Mouse (Mus musculus) embryonic facial prominence, embryonic 15.5 days (tissue): ENCODE measurements around the gene Tdpoz3. TPM values are rescaled to one million over a fixed set of nuclear protein-coding genes. Genes with fewer than 3 reads are reported as not detected.
"Not testable (repeated sequence)": the region's sequence is repeated elsewhere in the genome, so short reads cannot be mapped to it uniquely, and the experiment has no call there.

Experiments
- ATAC-seq: fragments of 200-750 bp; cut with Nextera tagmentation; 2 replicates; pipeline ENCODE4 v1.8.0; 2017; ENCODE audit warnings: low read depth, moderate TSS enrichment; ENCODE audit not compliant: insufficient number of reproducible peaks, low FRiP score, low TSS enrichment
- H3K27ac ChIP-seq: fragments of 300-500 bp; sonication (generic); replicated peaks from 2 replicates; pipeline ENCODE4 v1.5.1; 2015; ENCODE audit warnings: mild to moderate bottlenecking, inconsistent platforms
- H3K27me3 ChIP-seq: fragments of 300-500 bp; sonication (generic); 2 replicates; pipeline ENCODE4 v1.6.1; 2015; ENCODE audit warnings: inconsistent platforms
- H3K36me3 ChIP-seq: fragments of 300-500 bp; sonication (generic); 2 replicates; pipeline ENCODE4 v1.6.1; 2015; ENCODE audit warnings: mild to moderate bottlenecking, inconsistent platforms
- H3K4me1 ChIP-seq: fragments of 300-500 bp; sonication (generic); 2 replicates; pipeline ENCODE4 v1.6.1; 2015; ENCODE audit warnings: inconsistent platforms
- H3K4me2 ChIP-seq: fragments of 300-500 bp; sonication (generic); replicated peaks from 2 replicates; pipeline ENCODE4 v1.6.1; 2015; ENCODE audit warnings: mild to moderate bottlenecking, inconsistent platforms
- H3K4me3 ChIP-seq: fragments of 300-500 bp; sonication (generic); replicated peaks from 2 replicates; pipeline ENCODE4 v1.5.1; 2015; ENCODE audit warnings: mild to moderate bottlenecking, inconsistent platforms
- H3K9ac ChIP-seq: fragments of 300-500 bp; sonication (generic); 2 replicates; pipeline ENCODE4 v1.6.1; 2015; ENCODE audit warnings: inconsistent platforms
- H3K9me3 ChIP-seq: fragments of 300-500 bp; sonication (generic); replicated peaks from 2 replicates; pipeline ENCODE4 v1.6.1; 2016; ENCODE audit warnings: inconsistent platforms
- WGBS: fragments of 180-500 bp; shearing (Covaris S2); methylation state at CpG from one replicate; pipeline ENCODE4 v1.1.7; 2015; 5-methylcytosine and 5-hydroxymethylcytosine counted together
- polyA plus RNA-seq: library from polyadenylated mRNA; unstranded; fragments of >200 nt; fragmentation: Nextera tagmentation; extraction: Ambion mirVana; gene quantifications from 2 replicates; pipeline ENCODE4 v1.2.1, GENCODE M21; 2015

Tdpoz3 gene
- polyA plus RNA-seq = not detected in 2 replicates

GRCm38 (mm10) chr3:93825720-93826119 is at the start of gene Tdpoz3:
TSS of gene Tdpoz3 (plus strand) at chr3:93826020.
- 79% methylated on average over 1 of the region's 1 CpGs for WGBS
- H3K4me2 ChIP-seq, H3K27me3 ChIP-seq, H3K4me3 ChIP-seq, H3K36me3 ChIP-seq, H3K4me1 ChIP-seq, ATAC-seq, H3K9me3 ChIP-seq, H3K27ac ChIP-seq, H3K9ac ChIP-seq: not testable (repeated sequence)

GRCm38 (mm10) chr3:93796098-93796497 is 29.7 kb upstream of the Tdpoz3 start, which contains the start of gene Tdpoz4:
TSS of gene Tdpoz4 (plus strand) at chr3:93796398.
- not testable (repeated sequence) for H3K4me3 ChIP-seq, ATAC-seq, H3K4me2 ChIP-seq, H3K9ac ChIP-seq, H3K4me1 ChIP-seq, H3K36me3 ChIP-seq, H3K9me3 ChIP-seq, H3K27me3 ChIP-seq, H3K27ac ChIP-seq

GRCm38 (mm10) chr3:93813341-93813740 is 12.5 kb upstream of the Tdpoz3 start:
- H3K9ac ChIP-seq = not testable (repeated sequence)

GRCm38 (mm10) chr3:93858957-93859356 is 33.1 kb downstream of the Tdpoz3 start:
- ATAC-seq = not testable (repeated sequence)

More at GRCm38 (mm10) chr3:93813341-93813740, 12.5 kb upstream of the Tdpoz3 start:
- H3K4me2 ChIP-seq, H3K4me3 ChIP-seq, H3K9me3 ChIP-seq, H3K27ac ChIP-seq, H3K36me3 ChIP-seq, H3K27me3 ChIP-seq, H3K4me1 ChIP-seq, ATAC-seq: not testable (repeated sequence)

GRCm38 (mm10) chr3:93870635-93871034 is 44.8 kb downstream of the Tdpoz3 start:
- H3K9ac ChIP-seq, H3K27ac ChIP-seq, ATAC-seq, H3K4me2 ChIP-seq, H3K9me3 ChIP-seq, H3K36me3 ChIP-seq, H3K4me3 ChIP-seq, H3K27me3 ChIP-seq, H3K4me1 ChIP-seq: not testable (repeated sequence)
- 80% methylated on average over 8 of the region's 8 CpGs for WGBS

More at GRCm38 (mm10) chr3:93858957-93859356, 33.1 kb downstream of the Tdpoz3 start:
- H3K9me3 ChIP-seq, H3K36me3 ChIP-seq, H3K9ac ChIP-seq, H3K4me2 ChIP-seq, H3K4me3 ChIP-seq, H3K4me1 ChIP-seq, H3K27me3 ChIP-seq, H3K27ac ChIP-seq: not testable (repeated sequence)
- 77% methylated on average over 8 of the region's 8 CpGs for WGBS

Other genes with a start within 250 kb of the Tdpoz3 start
- not detected in 2 replicates for gene Tdpoz2, start 173.3 kb upstream of the Tdpoz3 start, polyA plus RNA-seq
- not detected in 2 replicates for gene Tdpoz1, start 149.7 kb upstream of the Tdpoz3 start, polyA plus RNA-seq
- not detected in 2 replicates for gene Gm37596, start 132.9 kb upstream of the Tdpoz3 start, polyA plus RNA-seq
- gene Gm5773, start 53.0 kb upstream of the Tdpoz3 start, polyA plus RNA-seq = not detected in 2 replicates
- not detected in 2 replicates for gene Tdpoz4, start 29.6 kb upstream of the Tdpoz3 start, polyA plus RNA-seq
- not detected in 2 replicates for gene Gm9117, start 117.5 kb downstream of the Tdpoz3 start, polyA plus RNA-seq
- gene Tdpoz5, start 135.3 kb downstream of the Tdpoz3 start, polyA plus RNA-seq = not detected in 2 replicates
- not detected in 2 replicates for gene Gm9125, start 228.9 kb downstream of the Tdpoz3 start, polyA plus RNA-seq
- not detected in 2 replicates for gene Gm10697, start 246.6 kb downstream of the Tdpoz3 start, polyA plus RNA-seq